Mouse (Mus musculus) liver, embryonic 16.5 days (tissue): ENCODE results near the gene Smc4. TPM values are rescaled to one million over a fixed set of nuclear protein-coding genes. Genes with fewer than 3 reads are reported as not detected.

ENCODE experiments used
- ATAC-seq: fragments of 200-750 bp; cut with Nextera tagmentation; 2 replicates; pipeline ENCODE4 v1.8.0; 2017; ENCODE audit warnings: low read depth, mild to moderate bottlenecking, moderate number of reproducible peaks, moderate library complexity
- H3K27ac ChIP-seq: fragments of 300-500 bp; sonication (generic); 2 replicates; pipeline ENCODE4 v1.5.1; 2014; ENCODE audit warnings: mild to moderate bottlenecking, low read length
- H3K27me3 ChIP-seq: fragments of 300-500 bp; sonication (generic); 2 replicates; pipeline ENCODE4 v1.6.1; 2014; ENCODE audit warnings: low read depth, low read length, mixed read lengths; ENCODE audit not compliant: control insufficient read depth, insufficient read depth
- H3K36me3 ChIP-seq: fragments of 300-500 bp; sonication (generic); 2 replicates; pipeline ENCODE4 v1.6.1; 2014; ENCODE audit warnings: mild to moderate bottlenecking; ENCODE audit not compliant: control insufficient read depth, insufficient read depth
- H3K4me1 ChIP-seq: fragments of 300-500 bp; sonication (generic); 2 replicates; pipeline ENCODE4 v1.6.1; 2014; ENCODE audit warnings: low read depth, low read length, mixed read lengths; ENCODE audit not compliant: control insufficient read depth
- H3K4me2 ChIP-seq: fragments of 300-500 bp; sonication (generic); 2 replicates; pipeline ENCODE4 v1.6.1; 2014; ENCODE audit warnings: low read depth, low read length, mixed read lengths
- H3K4me3 ChIP-seq: fragments of 300-500 bp; sonication (generic); 2 replicates; pipeline ENCODE4 v1.5.1; 2014; ENCODE audit warnings: low read depth, mild to moderate bottlenecking, low read length
- H3K9ac ChIP-seq: fragments of 300-500 bp; sonication (generic); 2 replicates; pipeline ENCODE4 v1.6.1; 2014; ENCODE audit warnings: low read depth, low read length
- H3K9me3 ChIP-seq: fragments of 300-500 bp; sonication (generic); replicated peaks from 2 replicates; pipeline ENCODE4 v1.6.1; 2016; ENCODE audit warnings: low read length; ENCODE audit not compliant: control insufficient read depth
- WGBS: fragments of 180-500 bp; shearing (Covaris S2); extraction: QIAGEN DNeasy Blood & Tissue Kit; methylation state at CpG from one replicate; pipeline ENCODE4 v1.1.7; 2014; ENCODE audit not compliant: insufficient replicate concordance; 5-methylcytosine and 5-hydroxymethylcytosine counted together
- microRNA counts: library from miRNA; unstranded; fragments of <30 nt; microRNA quantifications from one replicate; lab custom pipeline; 2016
- microRNA-seq: library from miRNA; unstranded; fragments of <30 nt; microRNA quantifications from one replicate; pipeline ENCODE4, GENCODE M21; 2016
- polyA plus RNA-seq: library from polyadenylated mRNA; unstranded; fragments of >200 nt; fragmentation: Nextera tagmentation; extraction: Ambion mirVana; gene quantifications from 2 replicates; pipeline ENCODE4 v1.2.1, GENCODE M21; 2015

Smc4 gene
- polyA plus RNA-seq, 1 experiment from 2014 or later = 124 TPM

- no peaks in the 10 kb centered on the region for H3K9me3 ChIP-seq
- ATAC-seq = no peak
- H3K36me3 ChIP-seq = no peaks in the 10 kb centered on the region
- no peaks in the 10 kb centered on the region for H3K27me3 ChIP-seq
- 78% methylated on average over 11 of the region's 11 CpGs for WGBS
- peaks cover 44% of the 10 kb centered on the region for H3K4me1 ChIP-seq
- no peak overlapping the region for H3K9ac ChIP-seq
- H3K27ac ChIP-seq = no peak overlapping the region
- no peak overlapping the region for H3K4me2 ChIP-seq
- no peak overlapping the region for H3K4me3 ChIP-seq
Measured at GRCm38 (mm10) chr3:69051894-69052293, 47.4 kb downstream of the Smc4 start.

GRCm38 (mm10) chr3:69054760-69055432 is 50.4 kb downstream of the Smc4 start:
- H3K27ac ChIP-seq = peak overlapping the region; percentile 100
- WGBS = 31% methylated on average over 7 of the region's 7 CpGs

GRCm38 (mm10) chr3:69055871-69056270 is 51.3 kb downstream of the Smc4 start:
- H3K4me2 ChIP-seq = peak overlapping the region; percentile 64
- peak overlapping the region; percentile 100 for H3K27ac ChIP-seq
- H3K36me3 ChIP-seq = no peaks in the 10 kb centered on the region
- H3K4me3 ChIP-seq = no peak overlapping the region
- H3K9me3 ChIP-seq = no peaks in the 10 kb centered on the region
- peak overlapping the region; percentile 66 for H3K9ac ChIP-seq
- peaks cover 45% of the 10 kb centered on the region for H3K4me1 ChIP-seq
- ATAC-seq = no peak
- 84% methylated on average over 3 of the region's 3 CpGs for WGBS
- H3K27me3 ChIP-seq = no peaks in the 10 kb centered on the region

More at GRCm38 (mm10) chr3:69054760-69055432, 50.4 kb downstream of the Smc4 start:
- peak overlapping the region; percentile 64 for H3K4me2 ChIP-seq
- H3K4me3 ChIP-seq = peak overlapping the region; percentile 35
- H3K36me3 ChIP-seq = no peaks in the 10 kb centered on the region
- peak overlapping the region; percentile 66 for H3K9ac ChIP-seq
- no peaks in the 10 kb centered on the region for H3K27me3 ChIP-seq
- no peaks in the 10 kb centered on the region for H3K9me3 ChIP-seq
- ATAC-seq = peak; percentile 100
- peaks cover 45% of the 10 kb centered on the region for H3K4me1 ChIP-seq

GRCm38 (mm10) chr3:69060672-69061071 is 56.1 kb downstream of the Smc4 start:
- ATAC-seq = peak; percentile 60

GRCm38 (mm10) chr3:69062764-69063163 is 58.2 kb downstream of the Smc4 start:
- no peak for ATAC-seq
- no peak overlapping the region for H3K9ac ChIP-seq
- no peaks in the 10 kb centered on the region for H3K9me3 ChIP-seq
- peaks cover 5% of the 10 kb centered on the region; the same call in 1 of the 2 replicates for H3K4me1 ChIP-seq
- WGBS = 39% methylated on average over 1 of the region's 1 CpGs
- no peak overlapping the region for H3K4me2 ChIP-seq
- H3K27ac ChIP-seq = no peak overlapping the region
- H3K36me3 ChIP-seq = no peaks in the 10 kb centered on the region
- H3K27me3 ChIP-seq = no peaks in the 10 kb centered on the region
- H3K4me3 ChIP-seq = no peak overlapping the region

More at GRCm38 (mm10) chr3:69060672-69061071, 56.1 kb downstream of the Smc4 start:
- Histone ChIP-seq H3K4me1 (peaks cover 19% of the 10 kb centered on the region), H3K9me3 (no peaks in the 10 kb centered on the region), H3K4me3 (no peak overlapping the region), H3K36me3 (no peaks in the 10 kb centered on the region), H3K27me3 (no peaks in the 10 kb centered on the region), H3K4me2 (no peak overlapping the region), H3K9ac (no peak overlapping the region), H3K27ac (no peak overlapping the region)
- WGBS = 87% methylated on average over 4 of the region's 4 CpGs

- Histone ChIP-seq H3K4me3 (no peak overlapping the region), H3K4me1 (peaks cover 5% of the 10 kb centered on the region; the same call in 1 of the 2 replicates), H3K4me2 (no peak overlapping the region), H3K9me3 (no peaks in the 10 kb centered on the region), H3K27me3 (no peaks in the 10 kb centered on the region), H3K9ac (no peak overlapping the region), H3K36me3 (no peaks in the 10 kb centered on the region), H3K27ac (no peak overlapping the region)
- no peak for ATAC-seq
- WGBS = 19% methylated on average over 1 of the region's 1 CpGs
Measured at GRCm38 (mm10) chr3:69064005-69064404, 59.5 kb downstream of the Smc4 start.

MicroRNA genes within 50 kb of the gene (microRNA counts, 519-probe panel; counts per million panel counts)
- microRNA mmu-miR-15b (lab: Ali Mortazavi, UCI) = 4,265 counts per million, percentile 98 among the panel's probes with 10 or more counts

Small RNA genes lying within 50 kb of the gene (microRNA-seq; reads per million reads assigned to microRNA genes)
- 3,908 reads per million, percentile 87 among the genes with 10 or more reads in this experiment for gene Mir15b
- 793 reads per million, percentile 74 among the genes with 10 or more reads in this experiment for gene Mir16-2

Other genes with a start within 250 kb of the Smc4 start
- gene 1110032F04Rik, start 135.2 kb upstream of the Smc4 start, polyA plus RNA-seq = 0.34 and 0.48 TPM in 2 replicates
- gene Ift80, start 168 bp upstream of the Smc4 start, polyA plus RNA-seq = 6.6 and 7.4 TPM in 2 replicates
- 143 and 145 TPM in 2 replicates for gene Trim59, start 40.0 kb downstream of the Smc4 start, polyA plus RNA-seq
- gene Kpna4, start 122.4 kb downstream of the Smc4 start, polyA plus RNA-seq = 8.5 and 8.6 TPM in 2 replicates
- not detected in 2 replicates for gene Arl14, start 217.7 kb downstream of the Smc4 start, polyA plus RNA-seq